Mouse (Mus musculus): Measurements from ENCODE around the gene Sort1.
A peak's percentile ranks its signal among the peaks of the same experiment; 100 is the strongest.

Gene Sort1

DNA sequence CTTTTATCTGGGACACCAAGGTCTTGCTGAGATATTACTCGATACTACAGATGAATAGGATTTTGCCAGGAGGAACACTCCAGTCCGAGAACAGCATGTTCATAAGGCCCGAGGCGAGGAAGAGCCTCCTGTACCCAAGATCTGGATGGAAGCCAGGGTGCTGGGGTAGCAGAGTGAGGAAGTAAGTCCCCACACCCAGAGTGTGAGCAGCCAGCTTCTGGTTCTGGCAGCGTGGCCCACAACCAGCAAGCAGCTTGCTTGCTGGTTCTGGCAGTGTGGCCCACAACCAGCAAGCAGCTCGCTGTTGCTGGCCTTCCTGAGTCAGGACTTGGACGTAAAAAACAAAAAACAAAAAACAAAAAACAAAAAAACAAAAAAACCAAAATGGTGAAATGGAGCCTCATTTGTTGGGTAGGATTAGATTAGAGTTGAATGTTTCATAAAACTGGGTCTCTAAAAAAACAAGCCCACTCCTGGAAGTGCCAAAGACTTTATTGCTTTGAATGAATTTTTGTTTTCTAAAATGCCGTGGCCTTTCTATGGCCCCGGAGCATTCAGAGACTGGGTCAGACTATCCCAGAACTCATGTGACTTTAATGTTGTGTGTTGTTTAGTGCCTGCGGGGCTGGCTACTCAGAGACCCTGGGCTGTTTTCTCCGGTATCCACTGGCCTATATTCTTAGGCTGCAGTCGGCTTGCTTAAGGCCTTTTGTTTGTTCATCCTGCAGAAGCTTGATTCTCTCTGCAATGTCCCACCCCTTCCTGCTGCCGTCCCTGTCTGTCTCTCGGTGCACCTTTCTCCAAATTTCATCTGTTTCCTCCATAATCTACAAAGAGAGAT lies 11.7 kb downstream of the Sort1 start:
- no peak for DNase-seq (ENCODE audit: low spot score)

DNA sequence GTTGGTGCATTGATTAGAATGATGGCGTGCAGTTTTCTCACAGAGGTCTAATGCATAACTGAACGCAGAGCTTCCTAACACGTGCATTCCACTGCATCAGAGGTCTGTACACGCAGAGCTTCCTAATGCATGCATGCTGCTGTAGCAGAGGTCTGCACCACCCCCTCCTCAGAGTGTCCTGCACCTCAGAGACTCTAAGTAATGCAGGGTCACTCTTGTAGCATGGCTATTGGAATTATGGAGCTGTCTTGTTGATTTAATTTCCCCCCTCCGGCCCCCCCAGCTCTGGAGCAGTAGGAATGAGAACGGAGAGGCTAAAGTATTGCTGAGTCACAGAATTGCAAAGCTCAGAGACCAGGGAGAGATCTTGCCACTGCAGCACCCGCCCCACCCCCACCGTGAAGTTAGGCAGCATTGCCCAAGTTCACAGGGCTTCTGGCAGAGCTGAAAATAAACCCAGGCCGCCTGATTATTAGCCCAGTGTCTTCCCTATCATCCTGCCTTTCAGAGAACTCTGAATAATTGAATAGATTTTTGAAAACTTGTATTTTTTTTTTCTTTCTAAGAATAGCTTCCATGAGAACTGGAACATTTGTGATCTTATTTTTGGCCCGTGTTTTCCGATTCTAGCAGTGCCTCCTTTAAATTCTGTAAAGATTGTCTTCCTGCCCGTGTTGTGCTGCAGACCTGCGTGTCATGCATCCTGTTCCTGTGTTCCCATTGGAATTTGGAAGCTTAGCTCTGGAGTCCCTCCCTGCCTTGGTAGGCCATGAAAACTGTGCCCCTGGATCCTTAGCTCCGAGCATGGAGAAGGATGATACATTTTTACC lies 12.6 kb downstream of the Sort1 start:
- peak; percentile 12 for DNase-seq (ENCODE audit: low spot score)

DNA sequence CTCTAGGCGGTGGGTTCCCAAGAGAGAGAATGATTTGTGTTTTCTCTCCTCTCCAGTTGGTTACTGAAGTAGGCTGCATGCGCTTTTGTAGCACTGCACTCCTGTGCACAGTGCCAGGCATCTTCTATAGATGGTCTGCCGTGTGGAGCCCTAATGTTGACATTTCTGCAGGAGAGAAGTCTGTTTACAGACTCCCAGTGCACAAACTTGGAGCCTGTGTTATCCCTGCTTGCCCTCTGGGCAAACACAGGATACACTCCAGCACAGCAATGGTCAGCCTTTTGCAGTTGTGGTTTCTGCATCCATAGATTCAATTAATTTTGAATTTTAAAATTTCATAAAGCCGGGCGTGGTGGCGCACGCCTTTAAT lies 13.2 kb downstream of the Sort1 start:
- DNase-seq (ENCODE audit: low spot score): no peak

DNA sequence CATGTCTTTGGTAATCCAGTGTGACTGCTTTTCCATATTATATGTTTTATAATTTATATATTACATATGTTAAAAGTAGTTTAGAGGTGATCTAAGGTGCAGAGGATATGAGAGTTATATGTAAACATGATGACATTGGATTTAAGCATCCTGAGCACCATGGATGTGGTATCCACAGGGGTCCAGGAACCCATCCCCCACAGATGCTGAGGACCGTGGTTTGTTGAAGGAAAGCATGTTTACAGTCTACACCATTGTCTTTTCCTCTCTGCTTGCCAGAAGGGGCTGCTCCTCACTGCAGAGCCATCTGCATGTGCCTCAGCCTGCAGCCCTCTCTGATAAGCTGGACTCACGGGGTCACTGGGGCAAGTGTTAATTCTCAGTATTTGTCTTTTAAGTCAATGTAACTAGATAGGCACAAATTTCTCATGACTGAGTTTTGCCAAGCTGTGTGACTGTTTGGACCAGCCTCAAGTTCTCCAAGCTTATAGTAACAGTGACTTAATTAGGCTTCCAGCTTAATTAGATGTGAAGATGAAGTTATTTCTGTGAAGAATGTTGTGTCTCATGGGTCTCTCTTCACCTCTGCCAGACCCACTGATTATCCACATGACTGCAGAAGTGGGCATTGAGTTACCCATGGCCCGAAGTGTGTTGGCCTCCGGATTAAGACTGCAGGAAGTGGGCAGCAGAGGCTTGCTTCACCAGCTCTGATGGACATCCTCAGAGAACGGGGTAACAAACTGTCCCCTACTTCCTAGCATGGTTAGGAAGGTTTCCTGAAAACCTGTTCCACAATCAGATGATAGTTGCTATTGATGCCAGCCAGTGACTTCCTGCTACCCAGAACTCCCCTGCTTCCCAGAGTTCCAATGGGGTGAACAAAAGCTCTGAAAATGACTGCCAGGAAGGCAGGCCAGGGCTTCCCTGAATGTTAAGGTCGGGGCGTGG lies 14.0 kb downstream of the Sort1 start:
- DNase-seq (ENCODE audit: low spot score): no peak

DNA sequence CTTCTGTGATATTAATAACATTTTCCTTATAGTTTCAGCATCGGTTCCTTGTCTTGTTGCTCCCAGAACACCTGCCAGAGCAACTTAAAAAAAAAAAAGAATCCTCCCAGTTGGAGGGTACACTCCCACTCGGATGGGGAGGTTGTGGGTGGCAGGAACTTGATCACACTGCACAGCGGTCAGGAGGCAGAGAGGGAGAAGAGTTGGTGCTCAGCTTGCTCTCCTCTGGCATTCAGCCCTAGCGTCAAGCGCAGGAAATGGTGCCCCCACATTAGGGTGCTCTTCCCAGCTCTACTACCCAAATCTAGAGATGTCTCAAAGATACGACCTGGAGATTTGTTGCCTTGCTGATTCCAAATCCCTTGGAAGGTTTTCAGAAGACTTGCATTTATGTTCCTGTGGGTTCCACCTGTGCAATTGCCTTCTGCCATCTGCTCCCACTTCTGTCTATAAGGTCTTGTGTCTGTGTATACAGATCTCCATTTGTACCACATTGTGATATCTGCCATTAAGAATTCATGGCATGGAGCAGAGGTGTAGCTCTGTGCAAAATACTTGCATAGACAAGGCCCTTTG lies 16.7 kb downstream of the Sort1 start:
- DNase-seq (ENCODE audit: low spot score): no peak

DNA sequence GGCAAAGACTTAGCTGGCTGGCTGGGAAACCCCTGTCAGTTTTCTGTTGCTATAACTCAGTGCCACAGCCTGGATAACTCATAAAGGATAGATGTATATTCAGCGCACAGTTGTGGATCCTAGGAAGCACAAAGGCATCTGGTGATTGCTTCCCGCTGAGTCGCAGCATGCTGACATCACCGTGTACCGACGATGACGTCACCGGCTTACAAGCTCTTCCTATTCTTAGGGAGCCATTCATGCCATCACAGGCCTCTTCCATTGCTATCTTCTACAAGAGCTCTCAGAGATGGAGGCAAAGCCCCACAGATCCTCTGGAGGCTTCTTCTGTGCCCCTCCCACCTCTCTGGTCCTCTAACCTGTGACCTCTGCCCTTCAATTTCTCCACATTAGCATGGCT lies 19.8 kb downstream of the Sort1 start:
- no peak for DNase-seq (ENCODE audit: low spot score)

DNA sequence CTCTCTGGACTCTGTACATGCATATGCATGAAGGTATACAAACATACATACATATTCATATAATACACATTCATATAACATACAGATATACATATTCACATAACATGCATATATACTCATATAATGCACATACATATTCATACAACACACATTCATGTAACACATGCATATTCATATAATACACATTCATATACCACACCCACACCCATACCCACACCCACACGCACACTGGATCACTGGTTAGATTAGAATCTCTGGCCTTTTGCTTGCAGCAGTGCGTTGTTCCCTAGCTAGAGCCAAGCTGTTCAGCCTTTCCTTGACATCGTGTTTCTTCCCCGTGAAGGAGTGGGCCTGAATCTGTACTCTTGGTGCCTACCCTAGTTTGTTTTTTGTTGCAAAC lies 20.9 kb downstream of the Sort1 start:
- DNase-seq (ENCODE audit: low spot score): no peak

DNA sequence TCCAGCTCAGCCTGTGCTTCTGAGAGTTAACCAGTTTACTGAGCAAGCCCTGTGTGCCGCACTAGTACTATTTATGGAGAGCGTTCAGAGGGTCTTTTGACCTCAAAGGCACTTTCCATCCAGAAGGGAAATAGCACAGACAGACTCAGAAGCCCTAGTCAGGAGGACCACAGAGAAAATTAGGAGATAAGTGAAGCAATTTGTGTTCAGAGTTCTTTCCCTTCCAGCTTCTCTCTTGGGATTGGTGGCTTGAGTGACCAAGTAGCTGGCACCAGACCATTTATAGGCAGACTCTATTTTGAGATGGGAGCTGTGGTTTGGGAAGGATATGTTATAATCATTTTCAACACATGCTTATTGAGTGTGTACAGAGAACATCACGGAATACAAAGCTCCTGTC lies 22.5 kb downstream of the Sort1 start:
- DNase-seq (ENCODE audit: low spot score): no peak

DNA sequence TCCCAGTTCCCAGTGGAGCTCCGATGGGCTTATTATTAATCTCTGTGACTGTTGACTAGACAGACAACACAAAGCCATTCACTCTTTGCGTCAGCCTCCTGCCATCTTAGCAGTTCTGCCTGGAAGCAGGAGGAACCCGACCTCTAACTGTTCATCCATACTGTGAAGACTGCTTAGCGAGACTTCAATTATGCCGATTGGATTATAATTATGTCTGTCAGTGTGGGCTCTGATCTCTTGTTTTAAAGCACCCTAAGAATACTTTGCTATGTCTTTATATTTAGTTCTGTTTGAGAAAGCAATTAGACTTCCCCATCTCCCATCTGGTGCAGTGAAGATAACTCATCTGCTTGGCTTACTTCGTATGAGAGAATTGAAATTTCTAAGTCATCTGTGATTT lies 23.6 kb downstream of the Sort1 start:
- no peak for DNase-seq (ENCODE audit: low spot score)

DNA sequence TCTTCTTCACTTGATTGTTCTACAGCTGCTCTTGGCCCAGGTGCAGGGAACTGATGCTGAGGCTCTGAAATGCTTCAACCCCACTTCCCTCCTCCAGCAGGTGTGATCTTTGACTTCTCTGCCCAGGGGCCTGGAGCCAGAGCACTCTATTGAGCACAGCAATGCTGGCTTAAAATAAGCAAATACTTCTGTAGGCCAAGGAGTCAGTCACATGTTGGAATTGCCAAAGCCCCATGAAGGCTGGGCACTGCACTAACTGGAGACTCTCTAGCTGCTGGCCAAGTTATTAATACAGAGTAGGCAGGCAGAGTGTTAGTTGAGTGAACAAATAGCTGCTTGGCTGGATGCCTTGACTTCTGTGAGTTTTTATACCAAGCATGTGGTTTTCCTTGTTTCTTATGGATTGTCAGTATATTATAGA lies 27.0 kb downstream of the Sort1 start:
- DNase-seq (ENCODE audit: low spot score): no peak

DNA sequence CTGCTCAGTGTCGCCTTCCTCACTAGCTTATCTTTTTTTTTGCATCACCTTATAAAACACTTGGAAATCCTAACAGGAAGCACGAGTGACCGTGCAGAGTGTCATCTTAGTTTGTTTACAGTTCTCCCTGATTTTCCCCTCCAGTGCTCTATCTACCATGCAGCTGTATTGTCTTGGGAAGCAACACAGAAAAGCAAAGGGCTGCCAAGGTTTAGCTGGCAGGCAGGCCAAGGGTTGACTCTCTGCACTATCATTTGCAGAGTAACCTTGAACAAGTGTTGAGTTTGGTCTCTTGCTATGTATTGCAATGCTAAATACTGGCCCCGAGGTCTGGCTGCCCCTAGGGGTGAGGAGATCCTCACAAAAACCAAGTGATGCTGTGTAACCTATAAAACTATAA lies 27.8 kb downstream of the Sort1 start:
- no peak for DNase-seq (ENCODE audit: low spot score)

DNA sequence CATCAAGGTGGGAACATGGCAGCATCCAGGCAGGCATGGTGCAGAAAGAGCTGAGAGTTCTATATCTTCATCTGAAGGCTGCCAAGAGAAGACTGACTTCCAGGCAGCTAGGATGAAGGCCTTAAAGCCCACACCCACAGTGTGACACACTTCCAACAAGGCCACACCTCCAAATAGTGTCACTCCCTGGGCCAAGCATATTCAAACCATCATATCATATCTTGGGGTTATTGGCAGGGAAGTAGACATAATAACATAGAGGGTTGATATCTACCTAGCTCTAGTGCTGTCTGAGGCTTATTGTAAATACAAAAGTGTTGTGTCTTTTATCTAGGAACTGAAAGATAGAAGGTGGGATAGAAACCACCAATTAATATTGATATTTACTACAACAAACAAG lies 28.5 kb downstream of the Sort1 start:
- DNase-seq (ENCODE audit: low spot score): no peak

DNA sequence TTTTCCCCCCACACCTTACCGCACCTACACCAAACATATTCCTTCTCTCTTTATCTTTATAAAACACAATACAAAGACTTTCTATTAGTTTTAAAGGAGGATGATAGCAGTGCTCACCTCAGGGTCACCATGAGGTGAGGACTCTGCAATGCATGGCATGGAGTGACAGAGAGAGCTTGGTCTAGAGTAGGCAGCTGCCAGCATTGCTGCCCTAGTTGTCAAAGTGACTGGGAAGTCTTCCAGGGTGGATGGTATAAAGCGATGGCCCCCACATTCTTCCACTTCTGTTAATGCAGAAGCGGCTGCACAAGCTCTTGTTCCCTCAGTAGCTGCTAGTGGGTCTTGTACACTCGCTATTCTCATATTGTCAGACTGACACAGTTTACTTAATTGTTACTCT lies 29.3 kb downstream of the Sort1 start:
- no peak for DNase-seq (ENCODE audit: low spot score)

DNA sequence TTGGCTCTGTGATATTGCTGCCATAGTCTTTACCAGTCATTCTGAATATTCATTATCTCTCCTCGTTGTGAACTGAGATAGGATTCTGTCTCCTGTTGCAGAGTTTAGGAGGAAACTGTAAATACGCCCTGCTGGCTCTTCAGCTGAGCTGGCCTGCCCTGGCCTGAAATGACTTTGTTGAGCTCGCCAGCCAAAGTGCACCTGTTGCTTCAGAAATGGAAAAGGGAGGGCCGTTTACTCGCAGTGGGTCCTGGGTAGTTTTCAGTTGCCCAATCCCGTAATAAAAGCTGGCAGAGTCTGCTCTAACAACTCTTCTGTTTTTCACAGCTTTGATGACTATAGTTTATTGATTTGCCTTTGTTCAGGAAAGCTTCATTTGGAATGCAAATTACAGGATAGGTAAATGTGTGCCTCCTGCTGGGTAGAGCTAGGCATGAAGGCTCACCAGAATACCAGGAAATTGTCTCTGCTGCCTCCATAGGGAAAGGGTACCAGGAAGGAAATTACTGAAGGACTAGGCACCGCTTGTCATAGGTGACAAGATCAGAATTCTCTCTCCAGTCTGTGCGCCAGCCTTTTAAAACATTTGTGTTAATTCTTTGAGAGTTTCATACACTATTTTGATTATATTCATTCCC lies 30.3 kb downstream of the Sort1 start:
- no peak for DNase-seq (ENCODE audit: low spot score)

DNA sequence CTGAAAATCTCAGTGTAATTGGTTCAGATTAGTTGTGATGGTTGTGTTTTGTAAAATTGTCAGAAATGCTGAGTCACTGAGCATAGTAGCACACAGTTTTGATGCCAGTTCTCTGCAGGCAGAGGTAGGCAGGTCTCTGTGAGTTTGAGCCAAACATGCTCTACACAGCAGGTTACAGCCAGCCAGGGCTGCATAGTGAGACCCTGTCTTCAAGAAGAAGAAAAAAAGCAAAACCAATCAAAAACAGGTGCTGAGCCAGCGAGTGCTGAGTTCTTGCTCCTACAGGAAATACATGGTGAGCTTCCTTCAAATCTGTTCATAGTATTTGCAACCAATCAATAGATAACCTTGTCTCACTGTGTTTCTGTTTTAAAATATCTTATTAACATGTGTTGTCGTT lies 34.6 kb downstream of the Sort1 start:
- no peak for DNase-seq (ENCODE audit: low spot score)

DNA sequence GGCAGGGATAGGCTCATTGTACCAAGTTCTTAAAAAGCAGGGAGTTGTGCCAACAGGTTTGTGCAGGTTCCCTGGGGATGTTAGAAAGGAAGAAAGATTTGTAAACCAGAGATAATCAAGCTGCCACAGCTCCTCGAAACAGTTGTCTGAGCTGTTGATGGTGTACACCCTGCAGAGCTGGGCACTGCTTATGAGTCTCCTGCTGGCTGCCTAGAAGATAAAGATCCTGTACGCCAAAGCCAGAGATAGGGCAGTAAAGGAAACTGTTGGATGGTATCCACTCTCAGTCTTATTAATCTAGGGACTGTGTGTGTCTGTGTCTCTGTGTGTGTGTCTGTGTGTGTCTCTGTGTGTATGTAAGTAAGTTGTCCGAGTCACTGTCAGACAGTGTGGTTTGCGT lies 37.8 kb downstream of the Sort1 start:
- no peak for DNase-seq (ENCODE audit: low spot score)

DNA sequence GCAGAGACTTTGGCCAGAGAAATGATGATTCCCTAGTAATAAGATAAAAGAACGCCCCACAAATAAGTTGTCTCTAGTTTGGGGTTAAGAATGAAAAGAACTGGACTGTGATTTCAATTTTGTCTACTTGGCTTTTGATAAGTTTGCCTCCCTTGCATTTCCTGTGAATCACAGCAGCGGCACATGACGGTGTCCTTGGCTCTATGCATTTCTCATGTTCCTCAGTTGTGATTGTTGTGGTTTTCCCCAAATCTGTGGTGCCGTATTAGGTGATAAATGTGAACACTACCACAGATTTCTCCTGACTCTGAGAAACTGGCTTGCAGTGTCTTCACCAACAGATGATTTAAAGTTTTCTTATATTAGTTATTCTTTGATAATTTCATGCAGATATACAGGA lies 38.3 kb downstream of the Sort1 start:
- no peak for DNase-seq (ENCODE audit: low spot score)

DNA sequence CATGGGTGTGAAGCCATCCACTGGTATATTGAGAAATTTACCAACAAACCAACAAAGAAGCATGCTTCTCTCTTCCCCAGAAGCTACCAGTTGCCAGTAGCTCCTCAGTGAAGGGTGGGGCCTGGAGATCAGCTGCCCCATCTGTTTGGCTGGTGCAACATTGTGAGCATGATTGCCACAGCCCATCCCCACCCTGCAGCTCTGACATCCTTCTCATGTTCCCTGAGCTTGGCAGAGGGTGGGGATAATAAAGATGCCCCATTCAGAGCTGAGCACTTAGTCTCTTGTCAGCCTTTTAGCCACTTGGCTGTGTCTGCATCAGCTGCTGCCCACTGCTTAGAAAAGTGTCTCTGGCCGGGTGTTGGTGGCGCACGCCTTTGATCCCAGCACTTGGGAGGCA lies 39.1 kb downstream of the Sort1 start:
- DNase-seq (ENCODE audit: low spot score): no peak

DNA sequence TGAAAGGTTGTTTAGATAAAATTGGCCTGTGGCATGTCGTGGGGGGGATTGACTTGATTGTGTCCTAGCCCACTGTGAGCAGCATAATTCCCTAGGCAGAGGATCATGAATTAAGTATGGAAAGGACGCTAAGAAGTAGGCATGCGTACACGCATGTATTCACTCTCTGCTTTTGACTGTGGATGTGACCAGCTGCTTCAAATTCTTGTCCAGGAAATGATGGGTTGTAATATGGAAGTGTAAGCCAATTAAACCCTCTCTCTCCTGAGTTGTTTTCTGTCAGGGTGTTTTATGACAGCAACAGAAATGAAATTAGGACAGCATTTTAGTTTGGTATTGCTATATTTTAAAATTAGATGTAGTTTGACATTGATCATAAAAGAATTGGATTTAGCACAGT lies 41.0 kb downstream of the Sort1 start:
- DNase-seq (ENCODE audit: low spot score): no peak

DNA sequence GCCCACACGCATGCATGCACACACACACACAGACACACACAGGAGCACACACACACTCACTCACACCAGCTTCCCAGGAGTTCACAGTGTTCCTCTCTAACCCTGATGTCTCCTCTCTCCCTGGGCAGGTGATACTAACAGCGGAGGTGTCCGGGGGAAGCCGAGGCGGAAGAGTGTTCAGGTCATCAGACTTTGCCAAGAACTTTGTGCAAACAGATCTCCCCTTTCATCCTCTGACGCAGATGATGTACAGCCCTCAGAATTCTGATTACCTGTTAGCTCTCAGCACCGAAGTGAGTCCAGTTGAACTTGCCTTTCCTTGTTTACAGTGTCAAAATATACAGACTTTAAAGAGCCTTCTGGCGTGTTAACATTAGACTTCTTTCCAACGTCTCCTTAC lies 41.6 kb downstream of the Sort1 start:
- DNase-seq (ENCODE audit: low spot score): no peak

DNA sequence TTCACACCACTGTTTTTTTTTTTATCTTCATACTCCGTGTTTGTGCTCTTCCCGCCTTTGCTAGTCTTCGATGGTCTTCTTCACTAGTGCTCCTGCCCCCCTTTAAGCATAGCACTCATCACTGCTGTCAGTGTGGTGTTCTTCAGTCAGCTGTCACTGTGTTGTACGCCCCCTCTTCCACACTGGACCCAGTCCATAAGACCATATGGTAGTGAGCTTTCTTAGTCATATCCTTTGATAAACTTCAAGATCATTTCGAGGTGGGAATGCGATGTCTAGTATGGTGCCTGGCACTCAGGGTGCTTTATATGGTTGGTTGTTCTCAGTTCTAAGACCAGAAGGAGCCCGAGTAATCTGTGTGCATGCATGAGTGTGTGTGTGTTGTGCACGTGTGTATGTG lies 43.4 kb downstream of the Sort1 start:
- no peak for DNase-seq (ENCODE audit: low spot score)

DNA sequence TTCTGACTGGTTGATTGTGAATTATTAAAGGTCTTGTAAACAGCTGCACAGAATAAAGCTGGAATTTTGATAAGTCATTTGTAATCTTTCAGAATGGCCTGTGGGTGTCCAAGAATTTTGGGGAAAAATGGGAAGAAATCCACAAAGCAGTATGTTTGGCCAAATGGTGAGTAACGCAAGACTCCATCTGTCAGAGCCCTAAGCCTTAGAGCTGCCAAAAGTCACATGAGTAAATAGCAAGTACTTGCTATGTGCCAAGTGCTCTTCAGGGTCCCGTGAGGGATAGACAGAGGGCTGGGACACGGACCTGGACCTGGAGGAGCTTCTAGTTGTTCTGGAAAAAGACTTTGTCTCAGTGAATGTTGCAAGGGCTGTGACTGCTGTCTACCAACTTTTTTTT lies 44.0 kb downstream of the Sort1 start:
- no peak for DNase-seq (ENCODE audit: low spot score)

All from spleen, adult 12 weeks (tissue).